Mouse (Mus musculus) urinary bladder, adult 18-20 months (tissue): Measurements from ENCODE around the gene Prkag2.

Experiments used
- DNase-seq, 2 experiments: peaks; one replicate each; pipeline ENCODE4 v3.0.0; 2022; ENCODE audit warnings: low spot score in 2 of 2, mixed read lengths in 2 of 2

Prkag2 gene

GRCm38 (mm10) chr5:25050827-25051226 lies 49.6 kb downstream of the Prkag2 start:
- no peak for DNase-seq

- DNase-seq = no peak
Measured at GRCm38 (mm10) chr5:25047670-25048069, 52.8 kb downstream of the Prkag2 start.

GRCm38 (mm10) chr5:25046762-25047161 lies 53.7 kb downstream of the Prkag2 start:
- DNase-seq = no peak

- DNase-seq = no peak
Measured at GRCm38 (mm10) chr5:25044007-25044406, 56.4 kb downstream of the Prkag2 start.

- no peak for DNase-seq
Measured at GRCm38 (mm10) chr5:25041947-25042346, 58.5 kb downstream of the Prkag2 start.

GRCm38 (mm10) chr5:25041307-25041706 lies 59.1 kb downstream of the Prkag2 start:
- no peak for DNase-seq

- DNase-seq = no peak
Measured at GRCm38 (mm10) chr5:25040903-25041302, 59.5 kb downstream of the Prkag2 start.

GRCm38 (mm10) chr5:25038827-25039226 lies 61.6 kb downstream of the Prkag2 start:
- DNase-seq = no peak

GRCm38 (mm10) chr5:25035391-25035790 lies 65.1 kb downstream of the Prkag2 start:
- DNase-seq = no peak

- DNase-seq = no peak
Measured at GRCm38 (mm10) chr5:25031456-25031856, 69.0 kb downstream of the Prkag2 start.

GRCm38 (mm10) chr5:25031037-25031436 lies 69.4 kb downstream of the Prkag2 start:
- no peak for DNase-seq

GRCm38 (mm10) chr5:25030276-25030681 lies 70.2 kb downstream of the Prkag2 start:
- DNase-seq = peak; percentile 21 to 64

- no peak for DNase-seq
Measured at GRCm38 (mm10) chr5:25027673-25028072, 72.8 kb downstream of the Prkag2 start.

- peak in 1 of 2 experiments; percentile 56 for DNase-seq
Measured at GRCm38 (mm10) chr5:25025309-25026019, 75.0 kb downstream of the Prkag2 start.

- peak in 1 of 2 experiments; percentile 34 for DNase-seq
Measured at GRCm38 (mm10) chr5:25022904-25023303, 77.5 kb downstream of the Prkag2 start.

GRCm38 (mm10) chr5:25019221-25019620 lies 81.2 kb downstream of the Prkag2 start:
- no peak for DNase-seq

- no peak for DNase-seq
Measured at GRCm38 (mm10) chr5:25012134-25012533, 88.3 kb downstream of the Prkag2 start.

GRCm38 (mm10) chr5:25011019-25011485 lies 89.4 kb downstream of the Prkag2 start:
- peak; percentile 73 for DNase-seq

GRCm38 (mm10) chr5:25010438-25010892 lies 90.0 kb downstream of the Prkag2 start:
- peak; percentile 79 to 80 for DNase-seq

GRCm38 (mm10) chr5:25009770-25010169 lies 90.7 kb downstream of the Prkag2 start:
- DNase-seq = no peak

- DNase-seq = no peak
Measured at GRCm38 (mm10) chr5:25008966-25009365, 91.5 kb downstream of the Prkag2 start.

- DNase-seq = peak; percentile 59 to 79
Measured at GRCm38 (mm10) chr5:25006848-25007247, 93.6 kb downstream of the Prkag2 start.

GRCm38 (mm10) chr5:25005532-25006129 lies 94.8 kb downstream of the Prkag2 start:
- DNase-seq = no peak
